Mouse (Mus musculus) limb, embryonic 13.5 days (tissue): ENCODE results near the gene Cdk5rap3. TPM values are rescaled to one million over a fixed set of nuclear protein-coding genes. Genes with fewer than 3 reads are reported as not detected.

ENCODE experiments used
- ATAC-seq: fragments of 200-750 bp; cut with Nextera tagmentation; 2 replicates; pipeline ENCODE4 v1.8.0; 2017; ENCODE audit warnings: low read depth, moderate number of reproducible peaks, moderate TSS enrichment; ENCODE audit not compliant: low FRiP score
- H3K27ac ChIP-seq: fragments of 300-500 bp; sonication (generic); 2 replicates; pipeline ENCODE4 v1.5.1; 2015; ENCODE audit warnings: inconsistent platforms, mild to moderate bottlenecking, moderate library complexity
- H3K27me3 ChIP-seq: fragments of 300-500 bp; sonication (generic); 2 replicates; pipeline ENCODE4 v1.6.1; 2015; ENCODE audit warnings: mild to moderate bottlenecking, inconsistent platforms
- H3K36me3 ChIP-seq: fragments of 300-500 bp; sonication (generic); 2 replicates; pipeline ENCODE4 v1.6.1; 2015; ENCODE audit warnings: inconsistent platforms, mild to moderate bottlenecking, moderate library complexity
- H3K4me1 ChIP-seq: fragments of 300-500 bp; sonication (generic); 2 replicates; pipeline ENCODE4 v1.6.1; 2015; ENCODE audit warnings: inconsistent platforms
- H3K4me2 ChIP-seq: fragments of 300-500 bp; sonication (generic); replicated peaks from 2 replicates; pipeline ENCODE4 v1.6.1; 2015; ENCODE audit warnings: inconsistent platforms, mild to moderate bottlenecking, moderate library complexity
- H3K4me3 ChIP-seq: fragments of 300-500 bp; sonication (generic); 2 replicates; pipeline ENCODE4 v1.5.1; 2015; ENCODE audit warnings: moderate library complexity, mild to moderate bottlenecking, inconsistent platforms
- H3K9ac ChIP-seq: fragments of 300-500 bp; sonication (generic); 2 replicates; pipeline ENCODE4 v1.6.1; 2015; ENCODE audit warnings: mild to moderate bottlenecking, inconsistent platforms
- H3K9me3 ChIP-seq: fragments of 300-500 bp; sonication (generic); 2 replicates; pipeline ENCODE4 v1.6.1; 2016; ENCODE audit warnings: inconsistent platforms
- WGBS: fragments of 180-500 bp; shearing (Covaris S2); methylation state at CpG from one replicate; pipeline ENCODE4 v1.1.7; 2015; 5-methylcytosine and 5-hydroxymethylcytosine counted together
- polyA plus RNA-seq: library from polyadenylated mRNA; unstranded; fragments of >200 nt; fragmentation: Nextera tagmentation; extraction: Ambion mirVana; gene quantifications from 2 replicates; pipeline ENCODE4 v1.2.1, GENCODE M21; 2015

The Cdk5rap3 gene
- polyA plus RNA-seq, 1 experiment from 2014 or later = 87.0 TPM

GRCm38 (mm10) chr11:96943746-96944304 is 27.5 kb upstream of the Cdk5rap3 start, which contains the start of gene Pnpo:
Gene Pnpo (minus strand): TSS chr11:96943986.
- Histone ChIP-seq H3K4me1 (peaks cover 15% of the 10 kb centered on the region), H3K27ac (no peak within 1 kb of the TSS), H3K27me3 (no peaks in the 10 kb centered on the region), H3K4me2 (peak within 1 kb of the TSS; percentile 86), H3K36me3 (no peaks in the 10 kb centered on the region), H3K9me3 (no peaks in the 10 kb centered on the region), H3K9ac (peak within 1 kb of the TSS; percentile 69), H3K4me3 (peak within 1 kb of the TSS; percentile 56)
- ATAC-seq = peak; percentile 98
- WGBS = under 1% methylated on average over 29 of the region's 29 CpGs

- no peaks in the 10 kb centered on the region for H3K9me3 ChIP-seq
- 74% methylated on average over 6 of the region's 6 CpGs for WGBS
- no peak overlapping the region for H3K4me3 ChIP-seq
- H3K27ac ChIP-seq = no peak overlapping the region
- H3K36me3 ChIP-seq = no peaks in the 10 kb centered on the region
- no peak overlapping the region for H3K4me2 ChIP-seq
- no peaks in the 10 kb centered on the region for H3K27me3 ChIP-seq
- H3K9ac ChIP-seq = no peak overlapping the region
- no peak for ATAC-seq
- peaks cover 15% of the 10 kb centered on the region for H3K4me1 ChIP-seq
These were observed 25.8 kb upstream of the Cdk5rap3 start for GRCm38 (mm10) chr11:96941989-96942590.

GRCm38 (mm10) chr11:96940578-96941465 is 24.5 kb upstream of the Cdk5rap3 start:
- no peak for ATAC-seq

GRCm38 (mm10) chr11:96938426-96938800 is 22.1 kb upstream of the Cdk5rap3 start:
- Histone ChIP-seq H3K27me3 (no peaks in the 10 kb centered on the region), H3K4me2 (no peak overlapping the region), H3K36me3 (no peaks in the 10 kb centered on the region), H3K4me3 (no peak overlapping the region), H3K27ac (0 out of 2 replicates have a peak overlapping the region, but pooled peaks have one; percentile 15), H3K4me1 (peaks cover 7% of the 10 kb centered on the region), H3K9me3 (no peaks in the 10 kb centered on the region), H3K9ac (no peak overlapping the region)
- WGBS = 88% methylated on average over 6 of the region's 6 CpGs
- no peak for ATAC-seq

More at GRCm38 (mm10) chr11:96940578-96941465, 24.5 kb upstream of the Cdk5rap3 start:
- Histone ChIP-seq H3K4me3 (no peak overlapping the region), H3K36me3 (no peaks in the 10 kb centered on the region), H3K27ac (no peak overlapping the region), H3K4me1 (peaks cover 15% of the 10 kb centered on the region), H3K27me3 (no peaks in the 10 kb centered on the region), H3K9me3 (no peaks in the 10 kb centered on the region), H3K9ac (no peak overlapping the region), H3K4me2 (no peak overlapping the region)
- 76% methylated on average over 16 of the region's 16 CpGs for whole genome bisulfite sequencing

- WGBS = 53% methylated on average over 10 of the region's 10 CpGs
- no peak overlapping the region for H3K27ac ChIP-seq
- no peak for ATAC-seq
These were observed 21.5 kb upstream of the Cdk5rap3 start for GRCm38 (mm10) chr11:96937549-96938425.

GRCm38 (mm10) chr11:96935872-96936650 is 19.8 kb upstream of the Cdk5rap3 start:
- Histone ChIP-seq H3K9me3 (no peaks in the 10 kb centered on the region), H3K4me2 (no peak overlapping the region), H3K27ac (no peak overlapping the region), H3K4me3 (no peak overlapping the region), H3K4me1 (peaks cover 11% of the 10 kb centered on the region; the same call in 1 of the 2 replicates), H3K9ac (no peak overlapping the region), H3K36me3 (no peaks in the 10 kb centered on the region), H3K27me3 (no peaks in the 10 kb centered on the region)
- WGBS = 82% methylated on average over 9 of the region's 9 CpGs
- no peak for ATAC-seq

More at GRCm38 (mm10) chr11:96937549-96938425, 21.5 kb upstream of the Cdk5rap3 start:
- Histone ChIP-seq H3K4me1 (0 out of 2 replicates have a peak, but pooled peaks cover 4% of the 10 kb centered on the region), H3K9me3 (no peaks in the 10 kb centered on the region), H3K4me2 (no peak overlapping the region), H3K4me3 (no peak overlapping the region), H3K9ac (no peak overlapping the region), H3K27me3 (no peaks in the 10 kb centered on the region), H3K36me3 (no peaks in the 10 kb centered on the region)

GRCm38 (mm10) chr11:96934921-96935356 is 18.6 kb upstream of the Cdk5rap3 start:
- Histone ChIP-seq H3K27me3 (peaks cover 2% of the 10 kb centered on the region), H3K4me1 (peaks cover 11% of the 10 kb centered on the region; the same call in 1 of the 2 replicates), H3K4me3 (no peak overlapping the region), H3K27ac (no peak overlapping the region), H3K4me2 (peak overlapping the region; percentile 27; the same call in 1 of the 2 replicates), H3K9me3 (no peaks in the 10 kb centered on the region), H3K36me3 (no peaks in the 10 kb centered on the region), H3K9ac (no peak overlapping the region)
- 21% methylated on average over 12 of the region's 12 CpGs for WGBS
- peak; percentile 48; the same call in 1 of the 2 replicates for ATAC-seq

GRCm38 (mm10) chr11:96933562-96934276 is 17.4 kb upstream of the Cdk5rap3 start:
- Histone ChIP-seq H3K9ac (no peak overlapping the region), H3K36me3 (no peaks in the 10 kb centered on the region), H3K27ac (no peak overlapping the region), H3K4me3 (no peak overlapping the region), H3K4me2 (no peak overlapping the region), H3K4me1 (peaks cover 22% of the 10 kb centered on the region), H3K9me3 (no peaks in the 10 kb centered on the region), H3K27me3 (peaks cover 14% of the 10 kb centered on the region)
- no peak for ATAC-seq
- WGBS = 85% methylated on average over 13 of the region's 13 CpGs

- Histone ChIP-seq H3K4me1 (peaks cover 23% of the 10 kb centered on the region), H3K4me2 (no peak overlapping the region), H3K27ac (no peak overlapping the region), H3K27me3 (peaks cover 30% of the 10 kb centered on the region), H3K9me3 (no peaks in the 10 kb centered on the region), H3K9ac (no peak overlapping the region), H3K4me3 (no peak overlapping the region), H3K36me3 (no peaks in the 10 kb centered on the region)
- 59% methylated on average over 8 of the region's 8 CpGs for WGBS
- ATAC-seq = no peak
These were observed 15.2 kb upstream of the Cdk5rap3 start for GRCm38 (mm10) chr11:96931327-96932062.

GRCm38 (mm10) chr11:96929766-96930331 is 13.6 kb upstream of the Cdk5rap3 start:
- Histone ChIP-seq H3K9me3 (no peaks in the 10 kb centered on the region), H3K27ac (no peak overlapping the region), H3K4me3 (no peak overlapping the region), H3K4me2 (no peak overlapping the region; the same call in 1 of the 2 replicates), H3K9ac (no peak overlapping the region; the same call in 1 of the 2 replicates), H3K27me3 (peaks cover 30% of the 10 kb centered on the region), H3K36me3 (no peaks in the 10 kb centered on the region), H3K4me1 (peaks cover 19% of the 10 kb centered on the region)
- ATAC-seq = no peak
- 70% methylated on average over 9 of the region's 9 CpGs for WGBS
